Mouse (Mus musculus): ENCODE data around the gene Dock9. TPM values are rescaled to one million over a fixed set of nuclear protein-coding genes. Genes with fewer than 3 reads are reported as not detected.

Gene Dock9
- polyA plus RNA-seq, 1 experiment from 2014 or later: 7.0 TPM

- no peaks in the 10 kb centered on the region for H3K9me3 ChIP-seq (replicated peaks)
- no peak overlapping the region for H3K27ac ChIP-seq (ENCODE audit: poor library complexity, severe bottlenecking)
- no peaks in the 10 kb centered on the region for H3K36me3 ChIP-seq
- H3K9ac ChIP-seq: no peak overlapping the region
- peaks cover 28% of the 10 kb centered on the region for H3K4me1 ChIP-seq (replicated peaks)
- no peaks in the 10 kb centered on the region for H3K27me3 ChIP-seq (replicated peaks)
- no peak overlapping the region for H3K4me3 ChIP-seq
- no peak overlapping the region for H3K4me2 ChIP-seq
- WGBS: 62% methylated on average over 10 of the region's 10 CpGs
- no peak for ATAC-seq (ENCODE audit: insufficient number of reproducible peaks, low FRiP score)
Measured at GRCm38 (mm10) chr14:121678445-121678844, 119.2 kb downstream of the Dock9 start.

- 84% methylated on average over 11 of the region's 11 CpGs for WGBS
- no peak overlapping the region for H3K9ac ChIP-seq
- H3K4me1 ChIP-seq (replicated peaks): peaks cover 25% of the 10 kb centered on the region
- 0 out of 2 replicates have a peak, but pooled peaks cover 2% of the 10 kb centered on the region for H3K36me3 ChIP-seq
- H3K27ac ChIP-seq (ENCODE audit: poor library complexity, severe bottlenecking): no peak overlapping the region
- no peaks in the 10 kb centered on the region for H3K27me3 ChIP-seq (replicated peaks)
- no peak for ATAC-seq (ENCODE audit: insufficient number of reproducible peaks, low FRiP score)
- no peak overlapping the region for H3K4me2 ChIP-seq
- 0 out of 2 replicates have a peak, but pooled peaks cover 6% of the 10 kb centered on the region for H3K9me3 ChIP-seq (replicated peaks)
- no peak overlapping the region for H3K4me3 ChIP-seq
Measured at GRCm38 (mm10) chr14:121676596-121677330, 120.9 kb downstream of the Dock9 start.

GRCm38 (mm10) chr14:121676121-121676591, 121.5 kb downstream of the Dock9 start:
- peak; percentile 60; the same call in 1 of the 2 replicates for ATAC-seq (ENCODE audit: insufficient number of reproducible peaks, low FRiP score)
- Histone ChIP-seq H3K9me3 (replicated peaks) (0 out of 2 replicates have a peak, but pooled peaks cover 6% of the 10 kb centered on the region), H3K4me2 (no peak overlapping the region), H3K27ac (ENCODE audit: poor library complexity, severe bottlenecking) (0 out of 2 replicates have a peak overlapping the region, but pooled peaks have one; percentile 31), H3K27me3 (replicated peaks) (no peaks in the 10 kb centered on the region), H3K4me3 (no peak overlapping the region), H3K4me1 (replicated peaks) (peaks cover 25% of the 10 kb centered on the region), H3K36me3 (0 out of 2 replicates have a peak, but pooled peaks cover 2% of the 10 kb centered on the region), H3K9ac (no peak overlapping the region)

GRCm38 (mm10) chr14:121675579-121675978, 122.1 kb downstream of the Dock9 start:
- Histone ChIP-seq H3K36me3 (0 out of 2 replicates have a peak, but pooled peaks cover 2% of the 10 kb centered on the region), H3K4me3 (no peak overlapping the region), H3K9ac (no peak overlapping the region), H3K9me3 (replicated peaks) (0 out of 2 replicates have a peak, but pooled peaks cover 6% of the 10 kb centered on the region), H3K4me2 (no peak overlapping the region), H3K27me3 (replicated peaks) (no peaks in the 10 kb centered on the region), H3K4me1 (replicated peaks) (peaks cover 25% of the 10 kb centered on the region), H3K27ac (ENCODE audit: poor library complexity, severe bottlenecking) (no peak overlapping the region)
- 27% methylated on average over 6 of the region's 6 CpGs for WGBS
- ATAC-seq (ENCODE audit: insufficient number of reproducible peaks, low FRiP score): peak; percentile 49; the same call in 1 of the 2 replicates

GRCm38 (mm10) chr14:121675146-121675545, 122.5 kb downstream of the Dock9 start:
- WGBS: 83% methylated on average over 3 of the region's 3 CpGs
- Histone ChIP-seq H3K4me2 (no peak overlapping the region), H3K9ac (no peak overlapping the region), H3K27ac (ENCODE audit: poor library complexity, severe bottlenecking) (no peak overlapping the region), H3K36me3 (0 out of 2 replicates have a peak, but pooled peaks cover 2% of the 10 kb centered on the region), H3K9me3 (replicated peaks) (0 out of 2 replicates have a peak, but pooled peaks cover 6% of the 10 kb centered on the region), H3K4me3 (no peak overlapping the region), H3K4me1 (replicated peaks) (peaks cover 25% of the 10 kb centered on the region), H3K27me3 (replicated peaks) (no peaks in the 10 kb centered on the region)
- ATAC-seq (ENCODE audit: insufficient number of reproducible peaks, low FRiP score): 0 out of 2 replicates have a peak, but pooled peaks have one; percentile 4

- 85% methylated on average over 5 of the region's 5 CpGs for WGBS
- Histone ChIP-seq H3K9ac (no peak overlapping the region), H3K4me2 (no peak overlapping the region), H3K27ac (ENCODE audit: poor library complexity, severe bottlenecking) (no peak overlapping the region), H3K9me3 (replicated peaks) (0 out of 2 replicates have a peak, but pooled peaks cover 10% of the 10 kb centered on the region), H3K27me3 (replicated peaks) (no peaks in the 10 kb centered on the region), H3K4me3 (no peak overlapping the region), H3K36me3 (0 out of 2 replicates have a peak, but pooled peaks cover 2% of the 10 kb centered on the region), H3K4me1 (replicated peaks) (no peaks in the 10 kb centered on the region)
- no peak for ATAC-seq (ENCODE audit: insufficient number of reproducible peaks, low FRiP score)
Measured at GRCm38 (mm10) chr14:121670016-121670415, 127.6 kb downstream of the Dock9 start.

- Histone ChIP-seq H3K36me3 (no peaks in the 10 kb centered on the region), H3K9ac (no peak overlapping the region), H3K4me2 (no peak overlapping the region), H3K4me3 (no peak overlapping the region), H3K27ac (ENCODE audit: poor library complexity, severe bottlenecking) (no peak overlapping the region), H3K27me3 (replicated peaks) (no peaks in the 10 kb centered on the region), H3K9me3 (replicated peaks) (0 out of 2 replicates have a peak, but pooled peaks cover 8% of the 10 kb centered on the region), H3K4me1 (replicated peaks) (no peaks in the 10 kb centered on the region)
- ATAC-seq (ENCODE audit: insufficient number of reproducible peaks, low FRiP score): no peak
- 72% methylated on average over 3 of the region's 3 CpGs for WGBS
Measured at GRCm38 (mm10) chr14:121666641-121667274, 130.9 kb downstream of the Dock9 start.

GRCm38 (mm10) chr14:121665693-121666273, 131.9 kb downstream of the Dock9 start:
- H3K9ac ChIP-seq: no peak overlapping the region
- no peak overlapping the region for H3K4me3 ChIP-seq
- H3K4me1 ChIP-seq (replicated peaks): peaks cover 5% of the 10 kb centered on the region
- no peak overlapping the region for H3K27ac ChIP-seq (ENCODE audit: poor library complexity, severe bottlenecking)
- 0 out of 2 replicates have a peak, but pooled peaks cover 8% of the 10 kb centered on the region for H3K9me3 ChIP-seq (replicated peaks)
- no peaks in the 10 kb centered on the region for H3K36me3 ChIP-seq
- 95% methylated on average over 9 of the region's 9 CpGs for WGBS
- no peak overlapping the region for H3K4me2 ChIP-seq
- H3K27me3 ChIP-seq (replicated peaks): no peaks in the 10 kb centered on the region
- ATAC-seq (ENCODE audit: insufficient number of reproducible peaks, low FRiP score): no peak

GRCm38 (mm10) chr14:121663913-121664312, 133.7 kb downstream of the Dock9 start:
- no peak overlapping the region for H3K4me3 ChIP-seq
- H3K9me3 ChIP-seq (replicated peaks): 0 out of 2 replicates have a peak, but pooled peaks cover 8% of the 10 kb centered on the region
- no peaks in the 10 kb centered on the region for H3K36me3 ChIP-seq
- H3K4me1 ChIP-seq (replicated peaks): peaks cover 17% of the 10 kb centered on the region
- no peak overlapping the region for H3K4me2 ChIP-seq
- H3K27me3 ChIP-seq (replicated peaks): no peaks in the 10 kb centered on the region
- H3K9ac ChIP-seq: no peak overlapping the region
- H3K27ac ChIP-seq (ENCODE audit: poor library complexity, severe bottlenecking): no peak overlapping the region
- WGBS: 90% methylated on average over 1 of the region's 1 CpGs
- no peak for ATAC-seq (ENCODE audit: insufficient number of reproducible peaks, low FRiP score)

- no peaks in the 10 kb centered on the region for H3K27me3 ChIP-seq (replicated peaks)
- no peak overlapping the region for H3K9ac ChIP-seq
- ATAC-seq (ENCODE audit: insufficient number of reproducible peaks, low FRiP score): no peak
- H3K4me3 ChIP-seq: no peak overlapping the region
- no peak overlapping the region for H3K27ac ChIP-seq (ENCODE audit: poor library complexity, severe bottlenecking)
- peaks cover 27% of the 10 kb centered on the region for H3K4me1 ChIP-seq (replicated peaks)
- H3K4me2 ChIP-seq: no peak overlapping the region
- peaks cover 6% of the 10 kb centered on the region for H3K36me3 ChIP-seq
- whole genome bisulfite sequencing: 30% methylated on average over 8 of the region's 8 CpGs
- 0 out of 2 replicates have a peak, but pooled peaks cover 5% of the 10 kb centered on the region for H3K9me3 ChIP-seq (replicated peaks)
Measured at GRCm38 (mm10) chr14:121660918-121661317, 136.7 kb downstream of the Dock9 start.

Measured in heart, embryonic 12.5 days (tissue).